In the genomic region with DNA sequence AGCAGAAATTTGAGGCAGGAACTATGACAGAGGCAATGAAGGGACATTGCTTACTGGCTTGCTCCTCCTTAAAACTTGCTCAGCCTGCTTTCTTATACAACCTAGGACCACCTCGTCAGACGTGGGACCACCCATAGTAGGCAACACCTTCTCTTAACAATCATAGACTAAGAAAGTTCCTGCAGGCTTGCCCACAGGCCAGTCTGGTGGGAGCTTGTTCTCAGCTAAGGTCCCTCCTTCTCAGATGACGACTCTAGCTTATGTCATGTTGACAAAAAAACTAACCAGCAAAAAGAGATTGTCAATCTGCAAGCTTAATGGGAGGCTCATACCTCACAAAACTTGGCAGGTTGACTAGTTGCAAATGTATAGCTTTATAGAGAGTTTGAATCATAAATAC, we compare ENCODE assay signal across 17 mouse cellular contexts.
"Had no signal": no experiment of that assay in that cellular context is flagged by ENCODE, and none has a peak within 500 bp of the region (broad histone marks: within the 10 kb centered on the region; RNA-seq: fewer than 3 reads in every experiment).

No protein-coding gene starts in this region.

- H3K4me1 ChIP-seq: neural tube, embryonic 12.5 days; neural tube, embryonic 13.5 days; neural tube, embryonic 15.5 days; stomach, embryonic 15.5 days had no signal

- DNase-seq: retina, postnatal 1 day; right cerebral cortex, adult 18-20 months; right cerebral cortex, postnatal 14 days; right cerebral cortex, postnatal 25 days; right cerebral cortex, postnatal 4 days; spleen, adult 18-20 months; thymus, adult 18-20 months; thymus, adult 2 months; thymus, postnatal 14 days; thymus, postnatal 25 days; thymus, postnatal 36 days; thymus, postnatal 4 days had no signal

- H3K9me3 ChIP-seq: neural tube, embryonic 12.5 days; neural tube, embryonic 13.5 days; neural tube, embryonic 15.5 days; stomach, embryonic 15.5 days had no signal

- H3K27me3 ChIP-seq: neural tube, embryonic 12.5 days; neural tube, embryonic 13.5 days; neural tube, embryonic 15.5 days; stomach, embryonic 15.5 days had no signal

- H3K36me3 ChIP-seq: neural tube, embryonic 12.5 days; neural tube, embryonic 13.5 days; neural tube, embryonic 15.5 days; stomach, embryonic 15.5 days had no signal

- H3K4me3 ChIP-seq: neural tube, embryonic 12.5 days; neural tube, embryonic 13.5 days; neural tube, embryonic 15.5 days; stomach, embryonic 15.5 days had no signal

- H3K4me2 ChIP-seq: neural tube, embryonic 12.5 days; neural tube, embryonic 13.5 days; neural tube, embryonic 15.5 days; stomach, embryonic 15.5 days had no signal

- H3K27ac ChIP-seq: neural tube, embryonic 12.5 days; neural tube, embryonic 13.5 days; neural tube, embryonic 15.5 days; stomach, embryonic 15.5 days; stomach, postnatal 0 days had no signal

- H3K9ac ChIP-seq: neural tube, embryonic 12.5 days; neural tube, embryonic 13.5 days; neural tube, embryonic 15.5 days; stomach, embryonic 15.5 days had no signal
